Mouse (Mus musculus) midbrain, embryonic 16.5 days (tissue): ENCODE measurements around the gene Lypd6b. TPM values are rescaled to one million over a fixed set of nuclear protein-coding genes. Genes with fewer than 3 reads are reported as not detected.

ENCODE experiments used
- ATAC-seq: fragments of 200-750 bp; cut with Nextera tagmentation; 2 replicates; pipeline ENCODE4 v1.8.0; 2017; ENCODE audit warnings: moderate TSS enrichment
- H3K27ac ChIP-seq: fragments of 300-500 bp; sonication (generic); 2 replicates; pipeline ENCODE4 v1.5.1; 2014; ENCODE audit warnings: mild to moderate bottlenecking, low read length, mixed read lengths
- H3K27me3 ChIP-seq: fragments of 300-500 bp; sonication (generic); 2 replicates; pipeline ENCODE4 v1.6.1; 2014; ENCODE audit warnings: low read depth, low read length, mixed read lengths; ENCODE audit not compliant: control insufficient read depth, insufficient read depth
- H3K36me3 ChIP-seq: fragments of 300-500 bp; sonication (generic); 2 replicates; pipeline ENCODE4 v1.6.1; 2014; ENCODE audit warnings: mild to moderate bottlenecking, low read length, moderate library complexity, mixed read lengths; ENCODE audit not compliant: control insufficient read depth, insufficient read depth
- H3K4me1 ChIP-seq: fragments of 300-500 bp; sonication (generic); 2 replicates; pipeline ENCODE4 v1.6.1; 2014; ENCODE audit warnings: mild to moderate bottlenecking, low read length, mixed read lengths; ENCODE audit not compliant: control insufficient read depth, insufficient read depth
- H3K4me2 ChIP-seq: fragments of 300-500 bp; sonication (generic); 2 replicates; pipeline ENCODE4 v1.6.1; 2014; ENCODE audit warnings: mild to moderate bottlenecking, low read length, mixed read lengths
- H3K4me3 ChIP-seq: fragments of 300-500 bp; sonication (generic); 2 replicates; pipeline ENCODE4 v1.5.1; 2014; ENCODE audit warnings: low read depth, mild to moderate bottlenecking, low read length, moderate library complexity, mixed read lengths
- H3K9ac ChIP-seq: fragments of 300-500 bp; sonication (generic); 2 replicates; pipeline ENCODE4 v1.6.1; 2014; ENCODE audit warnings: low read depth, low read length, mixed read lengths
- H3K9me3 ChIP-seq: fragments of 300-500 bp; sonication (generic); replicated peaks from 2 replicates; pipeline ENCODE4 v1.6.1; 2014; ENCODE audit warnings: mild to moderate bottlenecking, low read length, mixed read lengths; ENCODE audit not compliant: control insufficient read depth, poor library complexity, severe bottlenecking
- WGBS: fragments of 180-500 bp; shearing (Covaris S2); extraction: QIAGEN DNeasy Blood & Tissue Kit; methylation state at CpG from one replicate; pipeline ENCODE4 v1.1.7; 2014; 5-methylcytosine and 5-hydroxymethylcytosine counted together
- polyA plus RNA-seq: library from polyadenylated mRNA; unstranded; fragments of >200 nt; fragmentation: Nextera tagmentation; extraction: Ambion mirVana; gene quantifications from 2 replicates; pipeline ENCODE4 v1.2.1, GENCODE M21; 2015

The Lypd6b gene
- polyA plus RNA-seq, 1 experiment from 2014 or later, result 20.5 TPM

GRCm38 (mm10) chr2:49952632-49953293, 165.3 kb downstream of the Lypd6b start:
- 0 out of 2 replicates have a peak overlapping the region, but pooled peaks have one; percentile 14 for H3K9ac ChIP-seq
- no peak overlapping the region for H3K4me2 ChIP-seq
- no peaks in the 10 kb centered on the region for H3K27me3 ChIP-seq
- H3K27ac ChIP-seq, result peak overlapping the region; percentile 32
- WGBS, result 22% methylated on average over 6 of the region's 6 CpGs
- H3K4me3 ChIP-seq, result no peak overlapping the region
- H3K36me3 ChIP-seq, result no peaks in the 10 kb centered on the region
- ATAC-seq, result peak; percentile 76
- H3K4me1 ChIP-seq, result peaks cover 6% of the 10 kb centered on the region
- peaks cover 8% of the 10 kb centered on the region; the same call in 1 of the 2 replicates for H3K9me3 ChIP-seq

DNA sequence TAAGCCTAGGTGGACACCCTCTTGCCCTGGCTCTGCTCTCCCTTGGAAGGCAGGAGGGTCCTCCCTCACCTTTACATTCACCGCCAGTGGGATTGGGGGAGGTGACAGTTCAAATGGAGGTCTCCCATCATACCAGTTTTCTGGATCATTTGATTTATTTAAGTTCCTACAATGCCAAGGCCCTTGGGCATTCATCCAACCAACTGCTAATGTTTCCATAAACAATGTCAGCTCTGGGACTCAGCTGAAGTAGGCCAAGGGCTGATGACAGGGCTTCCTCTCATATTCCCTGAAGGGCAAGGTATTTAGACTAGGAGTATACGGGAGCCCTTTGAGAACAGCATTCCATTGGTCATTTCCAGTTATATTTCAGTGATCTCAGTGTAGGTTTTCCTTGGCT, 170.0 kb downstream of the Lypd6b start:
- ATAC-seq, result no peak
- peaks cover 6% of the 10 kb centered on the region for H3K4me1 ChIP-seq
- no peak overlapping the region for H3K4me3 ChIP-seq
- no peak overlapping the region for H3K9ac ChIP-seq
- WGBS, result 89% methylated on average over 2 of the region's 2 CpGs
- H3K27ac ChIP-seq, result no peak overlapping the region
- no peaks in the 10 kb centered on the region for H3K27me3 ChIP-seq
- H3K36me3 ChIP-seq, result no peaks in the 10 kb centered on the region
- no peaks in the 10 kb centered on the region for H3K9me3 ChIP-seq
- no peak overlapping the region for H3K4me2 ChIP-seq

DNA sequence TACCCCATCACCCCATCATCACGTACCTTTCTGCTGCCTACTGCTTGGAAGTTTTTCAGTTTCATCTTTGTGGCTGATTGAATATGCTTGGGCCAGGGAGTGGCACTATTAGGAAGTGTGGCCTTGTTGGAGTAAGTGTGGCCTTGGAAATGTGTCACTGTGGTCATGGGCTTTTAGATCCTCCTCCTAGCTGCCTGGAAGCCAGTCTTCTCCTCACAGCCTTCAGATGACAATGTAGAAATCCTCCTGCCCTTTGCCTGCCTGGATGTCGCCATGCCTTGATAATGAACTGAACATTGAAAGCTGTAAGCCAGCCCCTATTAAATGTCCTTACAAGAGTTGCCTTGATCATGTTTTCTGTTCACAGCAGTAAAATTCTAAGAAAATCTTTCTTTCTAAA, 174.5 kb downstream of the Lypd6b start:
- H3K4me2 ChIP-seq, result no peak overlapping the region
- H3K36me3 ChIP-seq, result no peaks in the 10 kb centered on the region
- H3K27ac ChIP-seq, result no peak overlapping the region
- no peak for ATAC-seq
- H3K9ac ChIP-seq, result no peak overlapping the region
- peaks cover 3% of the 10 kb centered on the region; the same call in 1 of the 2 replicates for H3K9me3 ChIP-seq
- 84% methylated on average over 2 of the region's 2 CpGs for WGBS
- H3K4me3 ChIP-seq, result no peak overlapping the region
- no peaks in the 10 kb centered on the region for H3K4me1 ChIP-seq
- no peaks in the 10 kb centered on the region for H3K27me3 ChIP-seq

GRCm38 (mm10) chr2:49964899-49965298, 177.4 kb downstream of the Lypd6b start:
- WGBS, result 76% methylated on average over 3 of the region's 3 CpGs
- Histone ChIP-seq H3K4me2 (no peak overlapping the region), H3K36me3 (no peaks in the 10 kb centered on the region), H3K9me3 (peaks cover 3% of the 10 kb centered on the region; the same call in 1 of the 2 replicates), H3K9ac (no peak overlapping the region), H3K27me3 (no peaks in the 10 kb centered on the region), H3K4me1 (no peaks in the 10 kb centered on the region), H3K27ac (no peak overlapping the region), H3K4me3 (no peak overlapping the region)
- ATAC-seq, result no peak

DNA sequence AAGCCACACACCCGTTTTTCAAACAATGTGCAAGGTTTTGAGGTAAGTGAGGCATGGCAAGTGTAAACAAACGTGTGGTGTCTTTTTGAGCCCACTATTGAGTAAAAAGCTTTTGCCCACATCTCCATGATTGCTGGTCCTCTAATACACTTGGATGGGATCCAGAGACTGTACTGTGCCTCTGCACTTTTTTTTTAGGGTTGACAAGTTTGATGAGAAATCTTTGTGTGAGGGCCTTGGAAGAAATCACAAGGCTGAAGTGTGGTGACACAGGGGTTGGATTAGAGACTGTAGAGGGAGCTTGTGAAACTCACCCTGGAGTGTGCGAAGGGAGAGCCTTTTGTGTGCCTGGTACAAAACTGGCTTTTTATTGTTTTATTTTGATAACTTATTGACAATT, 180.3 kb downstream of the Lypd6b start:
- Histone ChIP-seq H3K4me3 (no peak overlapping the region), H3K4me1 (no peaks in the 10 kb centered on the region)
- WGBS, result 46% methylated on average over 3 of the region's 3 CpGs

DNA sequence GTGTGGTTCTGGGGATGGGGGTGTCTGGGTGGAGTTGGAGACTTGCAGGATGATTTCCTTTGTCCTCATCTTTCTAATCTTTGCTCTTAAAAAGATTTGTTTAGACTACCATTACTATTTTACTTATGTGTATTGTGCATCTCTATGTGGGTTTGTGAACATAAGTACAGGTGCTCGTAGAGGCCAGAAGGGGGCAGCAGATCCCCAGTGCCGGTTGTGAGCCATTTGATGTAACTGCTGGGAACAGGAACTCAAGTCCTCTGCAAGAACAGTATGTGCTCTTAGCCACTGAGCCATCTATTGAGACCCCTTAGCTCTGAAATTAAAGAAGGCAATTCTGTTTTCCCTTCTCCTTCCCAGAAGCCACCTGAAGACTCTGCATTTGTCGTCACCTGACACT, 183.5 kb downstream of the Lypd6b start:
- ATAC-seq, result no peak
- H3K36me3 ChIP-seq, result no peaks in the 10 kb centered on the region
- WGBS, result 94% methylated on average over 3 of the region's 3 CpGs
- H3K27ac ChIP-seq, result no peak overlapping the region
- no peak overlapping the region for H3K4me3 ChIP-seq
- H3K4me2 ChIP-seq, result no peak overlapping the region
- no peak overlapping the region for H3K9ac ChIP-seq
- H3K4me1 ChIP-seq, result no peaks in the 10 kb centered on the region
- H3K27me3 ChIP-seq, result no peaks in the 10 kb centered on the region
- H3K9me3 ChIP-seq, result no peaks in the 10 kb centered on the region

More for the DNA sequence above, 180.3 kb downstream of the Lypd6b start:
- no peak for ATAC-seq
- H3K27me3 ChIP-seq, result no peaks in the 10 kb centered on the region
- no peak overlapping the region for H3K9ac ChIP-seq
- no peaks in the 10 kb centered on the region for H3K36me3 ChIP-seq
- H3K9me3 ChIP-seq, result peaks cover 3% of the 10 kb centered on the region; the same call in 1 of the 2 replicates
- H3K27ac ChIP-seq, result no peak overlapping the region
- H3K4me2 ChIP-seq, result no peak overlapping the region

GRCm38 (mm10) chr2:49978606-49979005, 191.1 kb downstream of the Lypd6b start:
- Histone ChIP-seq H3K4me2 (no peak overlapping the region), H3K27me3 (no peaks in the 10 kb centered on the region), H3K27ac (no peak overlapping the region), H3K4me1 (no peaks in the 10 kb centered on the region), H3K4me3 (no peak overlapping the region), H3K9ac (no peak overlapping the region), H3K9me3 (no peaks in the 10 kb centered on the region), H3K36me3 (no peaks in the 10 kb centered on the region)
- no peak for ATAC-seq
- WGBS, result 57% methylated on average over 10 of the region's 10 CpGs

DNA sequence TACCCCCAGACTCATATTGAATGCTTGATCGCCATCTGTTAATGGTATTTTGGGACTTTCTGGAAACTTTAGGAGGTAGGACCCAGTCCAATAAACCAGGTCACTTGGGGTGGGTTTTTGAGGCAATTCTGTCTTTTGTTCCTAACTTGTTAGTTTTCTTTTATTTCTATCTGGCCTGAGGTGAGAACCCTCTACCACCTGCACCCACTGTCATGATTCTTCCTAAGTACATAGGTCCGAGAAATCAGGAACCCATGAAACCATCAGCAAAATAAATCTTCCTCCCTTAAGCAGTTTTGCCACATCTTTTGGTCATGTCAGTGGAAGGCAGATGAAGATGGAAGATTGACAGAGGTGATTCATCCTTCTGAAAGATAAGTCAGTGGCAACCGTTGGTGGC, 192.5 kb downstream of the Lypd6b start:
- Histone ChIP-seq H3K4me3 (no peak overlapping the region), H3K9me3 (no peaks in the 10 kb centered on the region), H3K36me3 (no peaks in the 10 kb centered on the region), H3K4me1 (no peaks in the 10 kb centered on the region), H3K4me2 (no peak overlapping the region), H3K27me3 (no peaks in the 10 kb centered on the region), H3K27ac (no peak overlapping the region), H3K9ac (no peak overlapping the region)
- ATAC-seq, result no peak
- 90% methylated on average over 3 of the region's 3 CpGs for WGBS

GRCm38 (mm10) chr2:49983021-49983420, 195.5 kb downstream of the Lypd6b start:
- no peak overlapping the region for H3K27ac ChIP-seq
- 71% methylated on average over 5 of the region's 5 CpGs for WGBS
- H3K4me1 ChIP-seq, result peaks cover 2% of the 10 kb centered on the region; the same call in 1 of the 2 replicates
- H3K9ac ChIP-seq, result no peak overlapping the region
- no peaks in the 10 kb centered on the region for H3K36me3 ChIP-seq
- ATAC-seq, result no peak
- no peaks in the 10 kb centered on the region for H3K9me3 ChIP-seq
- H3K4me3 ChIP-seq, result no peak overlapping the region
- no peaks in the 10 kb centered on the region for H3K27me3 ChIP-seq
- H3K4me2 ChIP-seq, result no peak overlapping the region
